Mouse (Mus musculus) brain, adult 2 months (tissue): ENCODE results near the gene Yy1.
"Not testable (repeated sequence)": the region's sequence is repeated elsewhere in the genome, so short reads cannot be mapped to it uniquely, and the experiment has no call there.

ENCODE experiments used
- DNase-seq: peaks from one replicate; pipeline ENCODE4 v3.0.0; 2011; ENCODE audit warnings: low read depth, low spot score

Gene Yy1

DNA sequence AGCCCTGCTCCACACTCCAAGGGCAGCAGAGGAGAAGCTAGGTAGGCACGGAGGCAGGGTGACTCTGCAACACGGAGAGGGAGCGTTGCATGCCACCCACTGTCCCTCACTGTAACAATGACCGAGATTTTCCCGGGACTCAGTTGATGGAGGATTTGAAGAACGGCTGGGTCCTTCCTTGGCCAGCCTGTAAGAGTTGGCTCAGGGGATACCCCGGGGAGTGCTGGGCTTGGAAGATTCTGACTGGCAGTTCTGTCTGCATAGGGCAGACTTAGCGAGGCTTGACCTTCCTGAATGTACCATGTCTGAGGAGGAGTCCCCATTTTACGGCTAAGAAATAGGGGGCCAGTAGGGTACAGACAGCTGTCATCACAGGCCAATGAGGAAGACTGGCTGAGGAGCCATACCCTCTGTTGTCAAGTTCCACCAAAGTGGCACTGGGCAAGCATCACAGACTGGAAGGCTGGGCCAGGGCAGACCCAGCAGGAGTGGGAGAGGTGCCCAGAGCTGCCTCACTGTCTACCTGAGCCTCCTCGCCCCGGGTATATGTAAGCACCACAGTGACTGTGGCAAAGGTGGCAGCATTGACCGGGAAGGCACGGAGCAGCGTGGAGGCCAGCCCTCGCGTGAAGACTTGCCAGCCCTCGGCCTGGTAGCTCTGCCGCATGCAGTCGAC, 33.6 kb downstream of the Yy1 start:
- DNase-seq, result peak; percentile 90

DNA sequence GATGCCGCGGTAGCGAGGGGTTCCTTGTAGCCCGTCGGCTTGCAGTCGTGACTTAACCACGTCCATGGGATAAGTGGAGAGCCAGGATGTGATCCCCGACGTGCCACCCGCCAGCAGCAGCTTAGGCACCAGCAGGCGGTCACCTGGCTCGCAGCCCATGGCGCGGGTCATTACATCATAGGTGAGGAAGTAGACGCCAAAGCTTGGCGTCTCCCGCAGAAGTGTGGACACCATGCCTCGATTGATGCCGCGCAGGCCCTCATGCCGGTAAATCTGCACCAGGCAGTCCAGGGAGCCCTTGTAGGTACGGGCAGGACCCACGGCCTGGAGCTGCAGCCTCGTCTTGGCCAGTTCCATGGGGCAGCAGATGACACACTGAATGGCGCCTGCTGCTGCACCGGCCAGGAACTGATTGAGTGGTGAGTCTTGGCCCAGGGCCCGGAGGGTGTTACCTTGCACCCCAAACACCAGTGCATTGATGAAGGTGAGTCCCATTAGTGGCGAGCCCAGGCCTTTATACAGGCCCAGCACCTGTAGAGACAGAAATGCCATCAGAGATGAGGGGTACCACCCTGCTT, 34.3 kb downstream of the Yy1 start:
- DNase-seq, result peak; percentile 53

GRCm38 (mm10) chr12:108827641-108828040, 34.9 kb downstream of the Yy1 start:
- DNase-seq, result no peak

GRCm38 (mm10) chr12:108829636-108830035, 36.9 kb downstream of the Yy1 start:
- DNase-seq, result no peak

GRCm38 (mm10) chr12:108830358-108830757, 37.6 kb downstream of the Yy1 start:
- no peak for DNase-seq

DNA sequence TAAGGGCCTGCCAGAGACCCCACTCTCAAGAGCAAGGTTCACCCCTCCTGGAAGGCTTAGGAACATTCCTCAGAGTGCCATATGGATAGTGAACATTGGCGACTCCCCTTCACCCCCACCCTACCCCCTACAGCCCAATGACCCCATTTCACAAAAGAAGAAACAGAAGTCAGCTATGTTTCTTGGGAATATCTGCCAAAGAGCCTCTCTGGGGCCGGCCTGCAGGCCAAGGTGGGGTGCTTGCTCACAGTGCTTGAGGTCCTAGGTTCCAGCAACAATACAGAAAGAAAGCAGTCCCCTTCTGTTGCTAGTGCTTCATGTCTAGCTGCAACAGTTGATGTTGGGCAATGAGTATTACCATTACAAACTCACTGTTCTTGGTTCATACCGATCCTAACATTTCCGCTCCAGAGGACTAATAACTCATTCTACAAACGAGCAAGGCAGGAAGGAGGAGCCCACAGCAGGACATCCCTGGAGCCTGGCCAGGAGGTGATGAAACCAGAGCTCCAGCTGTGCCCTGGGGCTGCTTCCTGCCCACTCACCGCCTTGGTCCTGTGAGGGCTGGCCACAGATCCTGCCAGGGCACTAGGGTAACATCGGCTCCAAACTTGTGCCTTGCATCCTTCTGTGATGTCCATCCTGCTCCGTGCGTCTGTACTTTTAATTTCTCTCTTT, 39.3 kb downstream of the Yy1 start:
- DNase-seq, result peak; percentile 74

DNA sequence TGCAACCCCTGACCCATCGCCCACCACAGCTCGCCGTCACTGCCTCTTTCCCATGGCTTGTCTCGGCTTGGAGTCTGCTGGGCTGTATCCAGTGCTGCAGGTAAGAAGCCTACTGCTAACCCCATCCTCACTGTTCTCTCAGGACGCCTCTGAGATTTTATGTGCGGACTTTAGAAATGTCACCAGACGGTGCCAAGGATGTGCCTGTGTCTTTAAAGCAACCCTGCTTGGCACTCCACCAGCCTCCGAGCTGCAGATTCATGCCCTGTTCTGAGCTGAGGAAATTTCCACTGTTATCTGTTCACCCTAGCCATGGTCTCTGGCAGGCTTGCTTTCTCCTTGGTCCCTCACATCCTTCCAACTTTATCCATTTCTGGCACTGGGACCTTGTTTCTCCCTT, 40.1 kb downstream of the Yy1 start:
- peak; percentile 94 for DNase-seq

DNA sequence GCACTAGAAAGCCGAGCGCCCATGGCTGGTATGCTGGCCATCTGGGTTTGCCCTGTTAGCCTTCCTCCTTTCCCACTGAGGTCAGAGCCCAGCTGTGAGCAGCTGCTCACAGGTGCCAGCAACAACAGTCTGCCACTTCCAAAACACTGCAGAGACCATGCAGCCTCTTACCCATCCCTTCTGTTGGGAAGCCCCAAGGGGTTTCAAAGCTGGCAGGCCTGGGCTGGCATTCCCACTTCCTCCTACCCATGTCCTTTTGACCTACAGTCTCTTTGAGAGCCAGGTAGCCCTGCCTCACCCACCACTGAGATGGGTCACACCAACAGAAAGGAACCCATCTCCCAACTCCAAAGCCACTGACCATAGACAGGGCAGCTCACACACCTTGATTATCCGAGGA, 40.6 kb downstream of the Yy1 start:
- no peak for DNase-seq

GRCm38 (mm10) chr12:108834337-108834736, 41.6 kb downstream of the Yy1 start:
- DNase-seq, result no peak

- peak; percentile 66 for DNase-seq
These were observed 42.0 kb downstream of the Yy1 start for GRCm38 (mm10) chr12:108834786-108835185.

DNA sequence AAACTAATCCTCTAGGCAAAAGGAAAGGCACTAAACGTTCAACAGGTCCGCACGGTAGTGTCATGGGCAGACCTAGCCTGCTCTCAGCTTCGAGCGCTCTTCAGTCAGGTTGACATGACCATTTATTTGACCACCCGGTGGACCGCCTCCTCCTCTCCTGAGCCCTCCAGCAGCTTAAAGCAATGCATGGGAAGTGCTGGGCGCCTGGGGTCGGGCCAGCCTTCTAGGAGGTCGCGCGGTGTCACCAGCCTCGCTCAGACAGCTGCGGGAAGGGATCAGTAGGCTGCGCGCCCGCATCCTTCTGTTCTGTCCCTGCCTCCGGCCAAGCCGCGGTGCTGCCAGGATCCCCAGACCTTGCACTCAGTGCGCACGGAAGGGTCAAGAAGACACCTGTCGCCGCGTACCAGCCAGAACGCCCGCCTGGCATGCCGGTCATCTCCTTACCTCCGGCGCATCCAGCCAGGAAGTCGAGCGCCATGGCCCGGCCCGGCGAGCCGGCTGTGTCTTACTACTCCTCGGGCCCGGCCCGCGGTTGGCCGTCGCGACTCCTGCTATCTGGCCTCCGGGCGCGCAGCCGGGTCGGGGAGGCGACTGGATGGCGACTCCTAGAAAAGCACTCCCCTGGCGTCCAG, 42.6 kb downstream of the Yy1 start:
- no peak for DNase-seq

GRCm38 (mm10) chr12:108835840-108836409, 43.2 kb downstream of the Yy1 start, which contains the start of the genes Slc25a29 and Slc25a47:
TSS of gene Slc25a29 (minus strand) at chr12:108835883.
TSS of gene Slc25a47 (plus strand) at chr12:108836046.
- peak; percentile 99 for DNase-seq

DNA sequence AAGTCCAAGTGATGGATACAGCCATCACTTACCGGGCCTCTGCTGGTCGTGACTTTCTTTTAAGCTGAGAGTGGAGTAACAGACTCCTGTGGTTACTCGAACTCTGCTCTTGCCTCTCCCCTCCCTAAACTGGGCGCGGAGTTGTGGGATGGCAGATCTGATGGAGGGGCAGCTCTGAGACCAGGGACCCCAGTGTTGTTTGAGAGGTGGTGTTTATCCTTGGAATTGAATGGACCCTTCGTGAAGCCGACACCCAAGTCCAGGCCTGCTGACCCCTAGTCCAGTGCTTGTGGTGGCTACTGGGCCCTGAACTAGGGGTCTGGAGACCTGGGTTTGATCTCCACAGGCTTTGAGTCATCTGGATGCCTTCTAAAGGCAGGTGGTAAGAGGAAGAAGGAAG, 43.9 kb downstream of the Yy1 start:
- DNase-seq, result no peak

GRCm38 (mm10) chr12:108841181-108841580, 48.4 kb downstream of the Yy1 start:
- DNase-seq, result peak; percentile 41

DNA sequence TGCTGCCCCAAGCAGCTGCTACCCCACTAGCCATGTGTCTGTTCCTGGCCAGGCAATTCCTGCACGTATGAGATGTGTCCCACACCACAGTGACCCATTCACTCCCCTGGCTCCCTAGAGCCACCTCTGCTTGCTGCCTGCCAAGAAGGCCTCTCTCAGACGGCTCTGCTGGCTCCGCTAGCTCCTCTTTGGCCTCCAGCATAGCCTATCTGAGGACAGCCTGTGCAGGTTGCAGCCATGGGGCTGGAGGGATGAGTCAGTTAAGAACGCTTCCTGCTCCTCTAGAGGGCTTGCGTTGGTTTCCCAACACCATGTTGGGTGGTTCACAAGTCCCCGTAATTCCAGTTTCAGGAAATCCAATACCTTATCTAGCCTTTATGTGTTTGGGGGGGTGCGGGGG, 49.9 kb downstream of the Yy1 start:
- DNase-seq, result no peak

DNA sequence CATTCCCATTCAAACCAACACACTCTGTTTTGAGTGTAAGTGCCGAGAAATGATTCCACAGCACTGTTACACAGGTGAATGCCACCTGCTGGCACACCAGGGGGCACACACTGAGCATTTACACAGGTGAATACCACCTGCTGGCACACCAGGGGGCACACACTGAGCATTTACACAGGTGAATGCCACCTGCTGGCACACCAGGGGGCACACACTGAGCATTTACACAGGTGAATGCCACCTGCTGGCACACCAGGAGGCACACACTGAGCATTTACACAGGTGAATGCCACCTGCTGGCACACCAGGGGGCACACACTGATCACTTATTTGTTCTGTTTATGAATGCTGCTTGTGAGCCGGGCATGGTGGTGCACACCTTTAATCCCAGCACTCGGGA, 55.3 kb downstream of the Yy1 start:
- not testable (repeated sequence) for DNase-seq

- no peak for DNase-seq
These were observed 56.8 kb downstream of the Yy1 start for GRCm38 (mm10) chr12:108849488-108850022.

GRCm38 (mm10) chr12:108850129-108850528, 57.4 kb downstream of the Yy1 start:
- DNase-seq, result no peak

- DNase-seq, result no peak
These were observed 58.1 kb downstream of the Yy1 start for GRCm38 (mm10) chr12:108850886-108851285.

GRCm38 (mm10) chr12:108852822-108853221, 60.0 kb downstream of the Yy1 start:
- DNase-seq, result no peak

GRCm38 (mm10) chr12:108855081-108855480, 62.3 kb downstream of the Yy1 start:
- no peak for DNase-seq

DNA sequence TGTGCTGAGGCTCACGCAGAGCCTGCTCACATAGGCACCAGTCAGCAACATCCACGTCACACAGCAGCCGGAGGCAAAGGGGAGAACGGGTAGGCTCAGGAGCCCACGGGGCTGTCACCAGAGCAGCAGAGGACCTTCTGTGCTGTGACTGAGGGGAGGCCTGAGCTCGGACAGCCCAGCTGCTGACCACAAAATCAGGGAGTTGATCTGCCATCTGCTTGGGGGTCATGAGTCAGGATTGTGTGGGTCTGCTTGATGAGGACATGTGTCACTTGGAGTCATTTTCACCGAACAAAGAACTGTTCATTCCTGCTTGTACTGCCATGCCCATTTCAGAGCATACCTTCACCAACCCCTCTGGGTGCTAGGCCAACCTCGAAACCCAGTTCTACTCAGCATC, 63.4 kb downstream of the Yy1 start:
- no peak for DNase-seq
